Mouse (Mus musculus) intestine, embryonic 16.5 days (tissue): ENCODE data around the gene Mmp14. TPM values are rescaled to one million over a fixed set of nuclear protein-coding genes. Genes with fewer than 3 reads are reported as not detected.
A peak's percentile ranks its signal among the peaks of the same experiment; 100 is the strongest.

Experiments used
- ATAC-seq: fragments of 200-750 bp; cut with Nextera tagmentation; 2 replicates; pipeline ENCODE4 v1.8.0; 2017; ENCODE audit warnings: moderate TSS enrichment, moderate library complexity
- H3K27ac ChIP-seq: fragments of 300-500 bp; sonication (generic); 2 replicates; pipeline ENCODE4 v1.5.1; 2014; ENCODE audit warnings: mild to moderate bottlenecking, low read length
- H3K27me3 ChIP-seq: fragments of 300-500 bp; sonication (generic); replicated peaks from 2 replicates; pipeline ENCODE4 v1.6.1; 2014; ENCODE audit warnings: low read length, control low read depth, mixed read lengths; ENCODE audit not compliant: control insufficient read depth, insufficient read depth
- H3K36me3 ChIP-seq: fragments of 300-500 bp; sonication (generic); 2 replicates; pipeline ENCODE4 v1.6.1; 2014; ENCODE audit warnings: low read length, control low read depth; ENCODE audit not compliant: control insufficient read depth, insufficient read depth
- H3K4me1 ChIP-seq: fragments of 300-500 bp; sonication (generic); 2 replicates; pipeline ENCODE4 v1.6.1; 2014; ENCODE audit warnings: low read length, control low read depth, mixed read lengths; ENCODE audit not compliant: control insufficient read depth, insufficient read depth
- H3K4me2 ChIP-seq: fragments of 300-500 bp; sonication (generic); 2 replicates; pipeline ENCODE4 v1.6.1; 2014; ENCODE audit warnings: low read depth, low read length, control low read depth
- H3K4me3 ChIP-seq: fragments of 300-500 bp; sonication (generic); 2 replicates; pipeline ENCODE4 v1.5.1; 2014; ENCODE audit warnings: mild to moderate bottlenecking, low read length
- H3K9ac ChIP-seq: fragments of 300-500 bp; sonication (generic); 2 replicates; pipeline ENCODE4 v1.6.1; 2014; ENCODE audit warnings: low read depth, low read length
- H3K9me3 ChIP-seq: fragments of 300-500 bp; sonication (generic); 2 replicates; pipeline ENCODE4 v1.6.1; 2016; ENCODE audit warnings: low read length, control low read depth; ENCODE audit not compliant: control insufficient read depth
- WGBS: fragments of 180-500 bp; shearing (Covaris S2); extraction: QIAGEN DNeasy Blood & Tissue Kit; methylation state at CpG from one replicate; pipeline ENCODE4 v1.1.7; 2014; 5-methylcytosine and 5-hydroxymethylcytosine counted together
- polyA plus RNA-seq: library from polyadenylated mRNA; unstranded; fragments of >200 nt; fragmentation: Nextera tagmentation; extraction: Ambion mirVana; gene quantifications from 2 replicates; pipeline ENCODE4 v1.2.1, GENCODE M21; 2015

The Mmp14 gene
- polyA plus RNA-seq, 1 experiment from 2014 or later, result 90.7 TPM

DNA sequence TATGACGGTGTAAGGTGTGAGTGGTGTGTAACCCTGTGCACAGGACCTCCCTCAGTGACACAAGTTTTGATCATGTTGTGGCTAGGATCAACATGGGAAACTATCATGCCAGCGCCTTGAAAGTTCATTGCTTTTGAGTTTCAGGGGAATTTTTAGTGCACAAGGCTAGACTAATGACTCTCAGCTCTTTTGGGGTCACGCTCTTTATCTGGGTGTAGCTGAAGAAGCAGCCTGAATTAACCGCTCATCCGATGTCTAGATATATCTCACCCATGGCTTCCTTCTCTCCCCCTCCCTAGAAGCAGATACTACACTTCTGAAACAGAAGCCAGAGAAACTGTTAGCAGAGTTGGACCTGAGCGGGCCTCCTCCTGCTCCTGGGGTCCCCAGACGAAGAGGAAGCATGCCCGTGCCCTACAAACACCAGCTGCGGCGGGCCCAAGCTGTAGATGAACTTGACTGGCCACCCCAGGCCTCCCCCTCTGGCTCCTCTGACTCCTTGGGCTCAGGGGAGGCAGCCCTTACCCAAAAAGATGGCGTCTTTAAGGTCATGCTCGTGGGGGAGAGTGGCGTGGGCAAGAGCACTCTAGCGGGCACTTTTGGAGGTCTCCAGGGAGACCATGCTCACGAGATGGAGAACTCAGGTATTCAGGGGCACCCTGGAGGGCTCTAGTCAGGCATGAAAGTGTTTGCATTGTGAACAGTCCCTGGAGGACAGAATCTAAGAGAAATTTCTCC is 45.9 kb downstream of the Mmp14 start:
- WGBS, result 82% methylated on average over 15 of the region's 15 CpGs
- Histone ChIP-seq H3K4me2 (no peak overlapping the region), H3K36me3 (no peaks in the 10 kb centered on the region), H3K27me3 (peaks cover 9% of the 10 kb centered on the region; the same call in 1 of the 2 replicates), H3K4me1 (peaks cover 13% of the 10 kb centered on the region), H3K4me3 (no peak overlapping the region), H3K9me3 (no peaks in the 10 kb centered on the region), H3K9ac (no peak overlapping the region), H3K27ac (no peak overlapping the region)
- ATAC-seq, result no peak

DNA sequence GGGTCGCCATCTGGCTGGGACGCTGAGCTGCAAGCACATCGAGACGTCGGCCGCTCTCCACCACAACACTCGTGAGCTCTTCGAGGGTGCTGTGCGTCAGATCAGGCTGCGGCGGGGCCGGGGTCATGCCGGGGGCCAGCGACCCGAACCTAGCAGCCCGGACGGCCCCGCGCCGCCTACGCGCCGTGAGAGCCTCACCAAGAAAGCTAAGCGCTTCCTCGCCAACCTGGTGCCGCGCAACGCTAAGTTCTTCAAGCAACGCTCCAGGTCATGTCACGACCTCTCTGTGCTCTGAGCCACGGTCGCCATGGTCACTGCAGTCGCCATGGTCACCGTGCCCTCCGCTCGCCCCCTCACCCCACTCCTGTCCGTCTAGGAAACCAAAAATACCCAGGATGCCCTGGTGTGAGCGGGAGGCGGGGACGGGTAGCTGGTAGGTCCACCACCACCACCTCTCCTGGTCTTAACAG is 48.1 kb downstream of the Mmp14 start:
- 5% methylated on average over 40 of the region's 40 CpGs for WGBS
- Histone ChIP-seq H3K27ac (no peak overlapping the region), H3K9me3 (no peaks in the 10 kb centered on the region), H3K4me3 (peak overlapping the region; percentile 46), H3K27me3 (peaks cover 9% of the 10 kb centered on the region; the same call in 1 of the 2 replicates), H3K9ac (peak overlapping the region; percentile 67), H3K36me3 (no peaks in the 10 kb centered on the region), H3K4me1 (peaks cover 13% of the 10 kb centered on the region), H3K4me2 (peak overlapping the region; percentile 78)
- ATAC-seq, result no peak

GRCm38 (mm10) chr14:54480673-54481072 is 49.3 kb downstream of the Mmp14 start:
- Histone ChIP-seq H3K4me3 (no peak overlapping the region), H3K36me3 (no peaks in the 10 kb centered on the region)

DNA sequence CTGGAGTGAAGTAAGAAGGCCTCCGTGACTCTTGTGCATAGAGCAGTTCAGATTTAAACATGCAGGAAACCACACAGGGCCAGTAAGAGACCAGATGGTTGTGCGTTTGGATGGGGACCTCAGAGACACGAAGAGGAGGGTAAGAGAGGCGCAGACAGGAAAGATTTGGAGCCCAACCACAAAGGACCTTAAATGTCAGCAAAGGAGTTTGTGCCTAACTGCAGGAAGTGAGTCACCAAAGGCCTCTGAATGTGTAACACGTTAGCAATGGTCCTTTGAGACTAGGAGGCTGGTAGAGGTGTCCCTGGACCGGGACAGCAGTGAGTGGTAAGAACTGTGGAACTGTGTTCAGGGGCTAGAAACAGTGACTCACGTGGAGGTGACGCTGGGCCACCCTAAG is 50.0 kb downstream of the Mmp14 start:
- 78% methylated on average over 8 of the region's 8 CpGs for WGBS
- H3K4me1 ChIP-seq, result peaks cover 4% of the 10 kb centered on the region; the same call in 1 of the 2 replicates
- ATAC-seq, result no peak

More at GRCm38 (mm10) chr14:54480673-54481072, 49.3 kb downstream of the Mmp14 start:
- H3K4me1 ChIP-seq, result peaks cover 9% of the 10 kb centered on the region
- H3K4me2 ChIP-seq, result no peak overlapping the region
- H3K9ac ChIP-seq, result no peak overlapping the region
- 73% methylated on average over 6 of the region's 6 CpGs for whole genome bisulfite sequencing
- ATAC-seq, result no peak
- peaks cover 9% of the 10 kb centered on the region; the same call in 1 of the 2 replicates for H3K27me3 ChIP-seq
- no peak overlapping the region for H3K27ac ChIP-seq
- H3K9me3 ChIP-seq, result no peaks in the 10 kb centered on the region

DNA sequence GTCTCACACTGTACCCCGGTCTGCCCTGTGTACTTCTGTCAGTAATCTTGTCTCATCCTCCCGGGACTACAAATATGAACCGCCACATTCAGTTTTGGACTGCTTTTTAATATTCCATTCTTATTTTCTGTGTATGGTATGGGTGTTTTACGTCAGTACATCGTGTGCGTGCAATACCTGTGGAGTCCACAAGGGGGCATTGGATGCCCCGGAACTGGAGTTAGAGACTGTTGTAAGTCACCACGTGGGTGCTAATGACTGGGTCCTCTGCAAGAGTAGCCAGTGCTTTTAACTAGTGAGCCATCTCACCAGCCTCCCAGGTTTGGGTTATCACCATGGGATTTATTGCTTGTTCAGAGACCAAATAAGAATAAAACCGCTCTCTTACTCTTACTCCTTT is 51.1 kb downstream of the Mmp14 start:
- WGBS, result 48% methylated on average over 9 of the region's 9 CpGs
- Histone ChIP-seq H3K4me1 (no peaks in the 10 kb centered on the region), H3K36me3 (no peaks in the 10 kb centered on the region), H3K9me3 (no peaks in the 10 kb centered on the region), H3K4me2 (no peak overlapping the region), H3K27ac (no peak overlapping the region), H3K9ac (no peak overlapping the region), H3K4me3 (no peak overlapping the region), H3K27me3 (peaks cover 9% of the 10 kb centered on the region; the same call in 1 of the 2 replicates)
- ATAC-seq, result no peak

More for the DNA sequence above, 50.0 kb downstream of the Mmp14 start:
- Histone ChIP-seq H3K36me3 (no peaks in the 10 kb centered on the region), H3K4me3 (no peak overlapping the region), H3K4me2 (no peak overlapping the region), H3K27ac (no peak overlapping the region), H3K9ac (no peak overlapping the region), H3K9me3 (no peaks in the 10 kb centered on the region), H3K27me3 (peaks cover 9% of the 10 kb centered on the region; the same call in 1 of the 2 replicates)

DNA sequence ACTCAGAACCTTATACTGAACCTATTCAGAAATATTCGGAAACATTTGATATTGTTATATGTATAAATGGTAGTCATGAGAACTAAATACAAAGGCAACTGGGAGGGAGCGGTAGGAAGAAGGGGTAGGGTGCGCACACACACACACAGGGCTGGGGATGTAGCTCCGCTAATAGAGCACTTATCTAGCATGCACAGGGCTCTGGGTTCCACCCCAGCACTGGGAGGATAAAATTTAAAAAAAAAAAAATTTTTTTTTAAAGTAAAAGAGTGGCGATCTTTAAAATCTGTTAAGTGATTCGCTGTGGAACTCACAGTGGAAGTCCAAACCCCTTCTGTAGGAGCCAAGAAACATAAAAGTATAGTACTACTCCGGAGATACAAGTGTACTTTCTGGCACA is 54.5 kb downstream of the Mmp14 start:
- Histone ChIP-seq H3K36me3 (no peaks in the 10 kb centered on the region), H3K4me3 (no peak overlapping the region), H3K9me3 (no peaks in the 10 kb centered on the region), H3K27me3 (no peaks in the 10 kb centered on the region), H3K9ac (no peak overlapping the region), H3K27ac (no peak overlapping the region), H3K4me2 (no peak overlapping the region), H3K4me1 (no peaks in the 10 kb centered on the region)
- WGBS, result 91% methylated on average over 7 of the region's 7 CpGs
- ATAC-seq, result no peak

GRCm38 (mm10) chr14:54487732-54488131 is 56.3 kb downstream of the Mmp14 start:
- H3K27me3 ChIP-seq, result no peaks in the 10 kb centered on the region
- WGBS, result 67% methylated on average over 2 of the region's 2 CpGs
- no peak for ATAC-seq
- no peaks in the 10 kb centered on the region for H3K4me1 ChIP-seq
- H3K36me3 ChIP-seq, result no peaks in the 10 kb centered on the region
- no peak overlapping the region for H3K27ac ChIP-seq
- no peak overlapping the region for H3K9ac ChIP-seq
- H3K9me3 ChIP-seq, result no peaks in the 10 kb centered on the region
- H3K4me2 ChIP-seq, result no peak overlapping the region
- no peak overlapping the region for H3K4me3 ChIP-seq

DNA sequence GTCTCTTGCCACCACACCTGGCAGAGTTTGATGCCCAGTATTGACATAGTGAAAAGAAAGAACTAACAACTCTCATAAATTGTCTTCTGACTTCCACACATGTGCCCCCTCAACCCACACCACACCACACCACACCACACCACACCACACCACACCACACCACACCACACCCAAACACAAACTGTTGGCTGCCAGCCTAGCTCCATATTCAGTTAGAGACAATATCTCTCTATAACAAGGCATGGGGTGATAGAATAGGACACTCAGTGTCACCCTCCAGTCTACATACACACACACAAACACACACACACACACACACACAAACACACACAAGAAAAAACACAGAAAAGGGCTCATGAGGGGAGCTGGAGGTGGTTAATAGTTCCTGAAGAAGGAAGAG is 56.9 kb downstream of the Mmp14 start:
- Histone ChIP-seq H3K4me1 (no peaks in the 10 kb centered on the region), H3K36me3 (no peaks in the 10 kb centered on the region), H3K4me3 (no peak overlapping the region), H3K27ac (no peak overlapping the region), H3K27me3 (no peaks in the 10 kb centered on the region), H3K9me3 (no peaks in the 10 kb centered on the region), H3K4me2 (no peak overlapping the region), H3K9ac (no peak overlapping the region)
- no peak for ATAC-seq

DNA sequence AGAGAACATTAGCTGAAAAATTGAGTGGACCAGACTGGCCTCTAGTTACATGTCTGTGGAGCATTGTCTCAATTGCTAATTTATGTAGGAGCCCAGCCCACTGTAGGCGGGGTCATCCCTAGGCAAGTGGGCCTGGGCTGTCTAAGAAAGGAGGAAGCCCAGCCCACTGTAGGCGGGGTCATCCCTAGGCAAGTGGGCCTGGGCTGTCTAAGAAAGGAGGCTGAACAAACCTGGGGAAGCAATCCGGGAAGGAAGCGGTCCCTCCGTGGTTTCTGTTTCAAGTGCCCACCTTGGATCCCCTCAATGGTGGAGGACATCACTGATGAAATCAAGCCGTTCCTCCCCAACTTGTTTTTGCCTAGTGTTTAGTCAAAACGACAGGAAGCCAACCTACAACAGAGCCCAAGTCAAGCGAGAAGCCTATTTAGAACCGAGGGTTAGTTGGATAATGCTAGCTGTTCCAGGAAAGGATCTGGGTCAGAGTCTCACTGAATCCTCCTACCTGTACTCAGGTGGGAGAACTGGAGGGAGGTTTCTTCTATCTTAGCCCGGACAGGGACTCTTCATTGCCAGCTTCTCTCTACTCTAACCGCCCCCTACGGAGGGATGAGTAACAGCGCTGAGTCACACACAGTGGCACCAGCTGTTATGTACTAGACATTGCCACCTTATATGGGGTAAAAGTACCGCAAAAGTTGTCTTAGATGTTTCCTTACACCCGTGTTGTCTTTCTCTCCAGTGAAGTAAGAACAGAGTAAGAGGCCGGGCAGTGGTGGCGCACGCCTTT is 61.1 kb downstream of the Mmp14 start:
- H3K36me3 ChIP-seq, result no peaks in the 10 kb centered on the region
- no peak overlapping the region for H3K4me2 ChIP-seq
- H3K9ac ChIP-seq, result no peak overlapping the region
- no peaks in the 10 kb centered on the region for H3K4me1 ChIP-seq
- 67% methylated on average over 18 of the region's 18 CpGs for WGBS
- H3K9me3 ChIP-seq, result no peaks in the 10 kb centered on the region
- no peak overlapping the region for H3K4me3 ChIP-seq
- H3K27me3 ChIP-seq, result no peaks in the 10 kb centered on the region
- ATAC-seq, result peak; percentile 65; the same call in 1 of the 2 replicates
- H3K27ac ChIP-seq, result no peak overlapping the region
